Mouse (Mus musculus): ENCODE data around the gene Hist1h3b.

DNA sequence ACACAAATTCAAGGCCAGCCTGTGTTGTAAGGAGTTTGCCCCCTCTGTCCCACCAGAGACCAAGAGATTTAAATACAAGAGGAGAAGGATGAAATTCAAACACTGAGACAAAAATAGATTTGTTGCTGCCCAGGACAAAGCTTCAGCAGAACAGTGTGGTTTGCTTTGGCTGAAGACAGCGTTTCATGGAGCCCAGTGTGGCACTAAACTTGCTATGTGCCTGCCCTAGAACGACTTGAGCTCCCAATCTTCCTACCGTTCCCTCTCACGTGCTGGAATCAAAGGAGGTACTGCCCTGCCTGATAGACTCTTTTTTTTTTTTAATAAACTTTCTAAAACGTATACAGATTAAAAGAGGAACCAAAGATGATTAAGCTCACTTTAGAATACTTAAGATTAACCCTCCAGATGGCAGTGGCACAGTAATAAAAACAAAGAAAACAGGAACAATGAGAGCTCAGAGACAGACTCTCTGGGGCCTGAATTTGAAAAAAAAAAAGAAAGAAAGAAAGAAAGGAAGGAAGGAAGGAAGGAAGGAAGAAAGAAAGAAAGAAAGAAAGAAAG, 16.8 kb downstream of the Hist1h3b start:
- TF ChIP-seq CTCF (IDR thresholded peaks at IDR 0.05; ENCODE audit: borderline replicate concordance, insufficient read depth, low read length), result no peak
- TF ChIP-seq POLR2A (IDR thresholded peaks at IDR 0.05; ENCODE audit: low read depth, low read length), result no peak

Measured in embryonic fibroblast, embryonic 13.5 days (primary cell).